Mouse (Mus musculus) gastrocnemius, postnatal 10 days (tissue): ENCODE data around the gene Olfr1359. TPM values are rescaled to one million over a fixed set of nuclear protein-coding genes. Genes with fewer than 3 reads are reported as not detected.

Experiments used
- microRNA-seq, 2 experiments: library from miRNA; unstranded; fragments of <30 nt; microRNA quantifications; one replicate each; pipeline ENCODE4 v1.2.0; 2021
- total RNA-seq, 2 experiments: library from RNA; stranded (reverse); gene quantifications; 2 replicates each; pipeline ENCODE4 v1.2.3; 2021

The Olfr1359 gene
- total RNA-seq, 2 experiments from 2014 or later: not detected

Small RNAs within 50 kb of the gene (microRNA-seq; reads per million reads assigned to microRNA genes)
- gene Gm44357 (0 reads per million in 2 experiments), gene Gm44367 (0 reads per million in 2 experiments), gene Gm44454 (0 reads per million in 2 experiments)

Other genes starting within 250 kb of the Olfr1359 start
- 10 to 100 TPM; 10.9 to 15.4 TPM for gene Zscan26, start 244.4 kb upstream of the Olfr1359 start, total RNA-seq
- under 1 TPM; 0.38 to 0.52 TPM for gene Nkapl, start 229.6 kb upstream of the Olfr1359 start, total RNA-seq
- gene Zkscan4, start 219.2 kb upstream of the Olfr1359 start, total RNA-seq: 1 to 10 TPM; 1.2 to 1.6 TPM
- not detected for gene Gm10065, start 218.7 kb upstream of the Olfr1359 start, total RNA-seq
- 10 to 100 TPM; 11.5 to 12.4 TPM for gene AK157302, start 202.9 kb upstream of the Olfr1359 start, total RNA-seq
- gene Gm11273, start 196.7 kb upstream of the Olfr1359 start, total RNA-seq: 100 to 1,000 TPM; 118 to 122 TPM
- gene Zkscan8, start 167.0 kb upstream of the Olfr1359 start, total RNA-seq: 10 to 100 TPM in 1 of 2 experiments, 1 to 10 TPM in 1; 8.0 to 11.4 TPM
- gene Olfr1366, start 155.3 kb upstream of the Olfr1359 start, total RNA-seq: not detected
- not detected for gene Olfr1535, start 138.2 kb upstream of the Olfr1359 start, total RNA-seq
- not detected for gene Olfr1364, start 116.4 kb upstream of the Olfr1359 start, total RNA-seq
- not detected for gene Olfr1362, start 84.1 kb upstream of the Olfr1359 start, total RNA-seq
- gene Olfr11, start 55.6 kb upstream of the Olfr1359 start, total RNA-seq: not detected
- gene Olfr1361, start 34.7 kb upstream of the Olfr1359 start, total RNA-seq: not detected
- not detected for gene Olfr1360, start 20.7 kb upstream of the Olfr1359 start, total RNA-seq
- 100 to 1,000 TPM; 184 to 186 TPM for gene Hist1h2bl, start 18.0 kb downstream of the Olfr1359 start, total RNA-seq
- gene Hist1h2ai, start 18.3 kb downstream of the Olfr1359 start, total RNA-seq: 100 to 1,000 TPM; 125 TPM
- 100 to 1,000 TPM; 240 to 265 TPM for gene Hist1h3h, start 19.5 kb downstream of the Olfr1359 start, total RNA-seq
- 10 to 100 TPM; 50.7 to 68.7 TPM for gene Hist1h2bm, start 23.9 kb downstream of the Olfr1359 start, total RNA-seq
- 10 to 100 TPM; 32.2 to 32.7 TPM for gene Hist1h4j, start 37.0 kb downstream of the Olfr1359 start, total RNA-seq
- gene Hist1h4k, start 52.4 kb downstream of the Olfr1359 start, total RNA-seq: 100 to 1,000 TPM; 439 to 508 TPM
- gene Hist1h2ak, start 55.7 kb downstream of the Olfr1359 start, total RNA-seq: 10 to 100 TPM; 71.7 to 78.9 TPM
- 100 to 1,000 TPM in 1 of 2 experiments, 10 to 100 TPM in 1; 94.7 to 110 TPM for gene Hist1h2bn, start 56.0 kb downstream of the Olfr1359 start, total RNA-seq
- 100 to 1,000 TPM; 122 to 129 TPM for gene Hist1h1b, start 82.5 kb downstream of the Olfr1359 start, total RNA-seq
- gene Hist1h3i, start 85.3 kb downstream of the Olfr1359 start, total RNA-seq: 100 to 1,000 TPM; 199 to 235 TPM
- gene Hist1h2an, start 89.1 kb downstream of the Olfr1359 start, total RNA-seq: 10 to 100 TPM; 37.8 to 38.8 TPM
- gene Hist1h2bp, start 89.3 kb downstream of the Olfr1359 start, total RNA-seq: 10 to 100 TPM; 78.8 to 79.4 TPM
- gene Hist1h2bq, start 112.1 kb downstream of the Olfr1359 start, total RNA-seq: 100 to 1,000 TPM; 140 to 150 TPM
- 100 to 1,000 TPM; 240 to 250 TPM for gene Hist1h2ao, start 112.4 kb downstream of the Olfr1359 start, total RNA-seq
- 100 to 1,000 TPM; 345 to 353 TPM for gene Hist1h4m, start 113.6 kb downstream of the Olfr1359 start, total RNA-seq
- gene Hist1h4n, start 134.1 kb downstream of the Olfr1359 start, total RNA-seq: 10 to 100 TPM; 17.9 to 46.6 TPM
- gene Hist1h2ap, start 135.4 kb downstream of the Olfr1359 start, total RNA-seq: 100 to 1,000 TPM in 1 of 2 experiments, 10 to 100 TPM in 1; 86.5 to 153 TPM
- 100 to 1,000 TPM; 139 to 146 TPM for gene Hist1h2br, start 135.6 kb downstream of the Olfr1359 start, total RNA-seq
- 1 to 10 TPM in 1 of 2 experiments, under 1 TPM in 1; 0.73 to 1.2 TPM for gene Zfp184, start 247.0 kb downstream of the Olfr1359 start, total RNA-seq